Comparison of ENCODE assay signal across 21 mouse cellular contexts in the genomic region with DNA sequence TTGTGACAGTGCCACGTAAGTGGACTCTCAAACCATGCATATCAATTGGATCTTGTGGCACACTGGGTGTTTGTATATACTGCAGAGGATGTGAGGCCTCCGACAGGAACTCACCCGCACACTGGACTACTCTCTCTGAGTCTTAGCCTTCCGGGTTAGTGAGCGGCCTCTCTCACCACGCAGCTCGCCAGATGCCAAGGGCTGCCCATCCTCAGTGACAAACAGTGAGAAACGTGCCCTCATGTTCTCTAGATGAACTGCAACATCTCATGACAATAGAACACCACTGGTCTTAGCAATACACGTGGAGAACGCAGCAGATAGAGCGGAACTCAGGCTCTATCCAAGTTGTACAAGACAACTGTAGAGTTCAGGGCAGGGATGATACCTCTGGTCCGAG.
DNase-seq lines count a peak whose midpoint lies in the region; TF ChIP-seq lines count a peak whose summit lies in the region.
"Had no signal": no experiment of that assay in that cellular context is flagged by ENCODE, and none has a peak within 500 bp of the region (broad histone marks: within the 10 kb centered on the region; RNA-seq: fewer than 3 reads in every experiment).

No protein-coding gene starts in this region.

- intact Hi-C loops in heart, postnatal 36 days (cut with DNase I) = no loop called here

- no peaks in the 10 kb centered on the region for H3K27me3 ChIP-seq in testis, adult 2 months (ENCODE audit: control insufficient read depth, insufficient read depth, low read length)
- H3K27me3 ChIP-seq: CH12.LX; embryonic facial prominence, embryonic 12.5 days; forebrain, embryonic 13.5 days; forebrain, embryonic 15.5 days; Patski had no signal

- H3K36me3 ChIP-seq in testis, adult 2 months (ENCODE audit: control insufficient read depth, insufficient read depth, low read length) = no peaks in the 10 kb centered on the region
- H3K36me3 ChIP-seq: embryonic facial prominence, embryonic 10.5 days; embryonic facial prominence, embryonic 12.5 days; forebrain, embryonic 15.5 days had no signal

- no peak for TF ChIP-seq CTCF in testis, adult 2 months (IDR thresholded peaks at IDR 0.05; ENCODE audit: control insufficient read depth, insufficient read depth, insufficient replicate concordance, low read depth, low read length)

- no peak for TF ChIP-seq POLR2A in testis, adult 2 months (IDR thresholded peaks at IDR 0.05; ENCODE audit: control insufficient read depth, low read depth, low read length)

- no peaks in the 10 kb centered on the region; the same call in 1 of the 2 replicates for H3K4me1 ChIP-seq in testis, adult 2 months (ENCODE audit: control insufficient read depth, insufficient read depth, low read length)

- DNase-seq in heart, adult 11 months = peak; percentile 74
- DNase-seq in heart, postnatal 36 days = no peak
- DNase-seq in lung, postnatal 10 days = peak; percentile 4
- DNase-seq in lung, postnatal 25 days (ENCODE audit: low spot score) = no peak
- no peak for DNase-seq in testis, postnatal 14 days (ENCODE audit: low spot score)
- DNase-seq: adrenal gland, adult 8-10 months; adrenal gland, postnatal 14 days; adrenal gland, postnatal 36 days; B cell, adult 2 months; cerebellum, adult 11-12 months; cerebellum, adult 2 months; cerebellum, adult 9-10 months; cerebellum, postnatal 10 days; cerebellum, postnatal 25 days had no signal

- H3K27ac ChIP-seq in testis, adult 2 months (ENCODE audit: control insufficient read depth, insufficient read depth, low read depth, low read length) = no peak overlapping the region
- H3K27ac ChIP-seq: embryonic facial prominence, embryonic 10.5 days; embryonic facial prominence, embryonic 12.5 days; forebrain, embryonic 13.5 days; forebrain, embryonic 15.5 days had no signal

- H3K4me3 ChIP-seq in testis, adult 2 months (ENCODE audit: control insufficient read depth, low read depth, low read length) = peak overlapping the region; percentile 32
- H3K4me3 ChIP-seq: embryonic facial prominence, embryonic 10.5 days; embryonic facial prominence, embryonic 12.5 days; forebrain, embryonic 13.5 days; forebrain, embryonic 15.5 days had no signal

Comparison
In these comparisons a context has a peak if more than half of its experiments do, and no peak if none do; other contexts are left out.
1. DNase-seq: peak in heart, adult 11 months (single experiment) and lung, postnatal 10 days (single experiment); none in heart, postnatal 36 days (0 of 2), lung, postnatal 25 days (single experiment) and testis, postnatal 14 days (single experiment).